Mouse (Mus musculus): ENCODE results near the gene Smg7. TPM values are rescaled to one million over a fixed set of nuclear protein-coding genes. Genes with fewer than 3 reads are reported as not detected.
A peak's percentile ranks its signal among the peaks of the same experiment; 100 is the strongest.

The Smg7 gene
- total and polyA plus RNA-seq, 3 experiments: 32.1 to 53.9 (median 52.4) TPM

GRCm38 (mm10) chr1:152799897-152800296 is 102.5 kb downstream of the Smg7 start, which contains the start of gene Ncf2 (continued):
- TF ChIP-seq USF2 (IDR thresholded peaks at IDR 0.05; ENCODE audit: borderline replicate concordance in 1 of 2, insufficient read depth in 1 of 2, low read depth in 1 of 2, low read length in 2 of 2) (no peak), MAZ (IDR thresholded peaks at IDR 0.05; ENCODE audit: low read depth, low read length) (no peak), MEF2A (IDR thresholded peaks at IDR 0.05; ENCODE audit: extremely low read depth, insufficient replicate concordance, low read depth, low read length, poor library complexity, severe bottlenecking) (no peak), JUND (IDR thresholded peaks at IDR 0.05; ENCODE audit: low read depth, low read length) (no peak), MYC (IDR thresholded peaks at IDR 0.05; ENCODE audit: low read depth, low read length) (no peak), POLR2A (IDR thresholded peaks at IDR 0.05; ENCODE audit: control insufficient read depth in 1 of 2, insufficient read depth in 1 of 2, low read depth in 1 of 2, low read length in 2 of 2, poor library complexity in 1 of 2) (peak; percentile 31 to 46; a peak in 3 of 4 replicates), ZNF384 (IDR thresholded peaks at IDR 0.05; ENCODE audit: low read depth, low read length) (peak; percentile 47; the same call in 1 of the 2 replicates)

GRCm38 (mm10) chr1:152798125-152798524 is 104.3 kb downstream of the Smg7 start:
- DNase-seq (ENCODE audit: low read depth, low spot score): peak; percentile 91

More at GRCm38 (mm10) chr1:152798125-152798524, 104.3 kb downstream of the Smg7 start:
- Histone ChIP-seq H3K36me3 (ENCODE audit: control insufficient read depth in 1 of 2, insufficient read depth in 2 of 2, low read length in 2 of 2) (peaks cover 0 to 38% of the 10 kb centered on the region in 2 experiments; a peak in 2 of 4 replicates), H3K27ac (ENCODE audit: control insufficient read depth, low read depth, low read length) (peak overlapping the region; percentile 60), H3K4me3 (ENCODE audit: control insufficient read depth in 1 of 2, insufficient read depth in 1 of 2, low read depth in 2 of 2, low read length in 2 of 2) (no peak overlapping the region), H3K9ac (ENCODE audit: control insufficient read depth, low read depth, low read length, poor library complexity, severe bottlenecking) (peak overlapping the region; percentile 31; the same call in 1 of the 2 replicates), H3K9me3 (replicated peaks; ENCODE audit: insufficient read depth, low read length) (no peaks in the 10 kb centered on the region), H3K4me1 (ENCODE audit: control insufficient read depth in 1 of 2, insufficient read depth in 2 of 2, low read length in 2 of 2) (peaks cover 26 to 59% of the 10 kb centered on the region in 2 experiments), H3K79me2 (ENCODE audit: control insufficient read depth, insufficient read depth, low read length, poor library complexity) (no peaks in the 10 kb centered on the region), H3K27me3 (ENCODE audit: control insufficient read depth in 1 of 2, insufficient read depth in 2 of 2, low read length in 2 of 2) (no peaks in the 10 kb centered on the region)
- TF ChIP-seq BHLHE40 (IDR thresholded peaks at IDR 0.05; ENCODE audit: borderline replicate concordance, low read depth, low read length) (peak; percentile 89), MAFK (IDR thresholded peaks at IDR 0.05; ENCODE audit: borderline replicate concordance, low read depth, low read length) (no peak), KAT2A (conservative IDR thresholded peaks at IDR 0.05; ENCODE audit: low read depth, low read length) (0 out of 2 replicates have a peak, but pooled peaks have one; percentile 10), MXI1 (IDR thresholded peaks at IDR 0.05; ENCODE audit: low read depth, low read length) (peak; percentile 92), POLR2AphosphoS5 (IDR thresholded peaks at IDR 0.05; ENCODE audit: borderline replicate concordance, low read depth, low read length) (no peak), SIN3A (IDR thresholded peaks at IDR 0.05; ENCODE audit: low read length) (peak; percentile 96), MYC (IDR thresholded peaks at IDR 0.05; ENCODE audit: low read depth, low read length) (peak; percentile 93), ZNF384 (IDR thresholded peaks at IDR 0.05; ENCODE audit: low read depth, low read length) (peak; percentile 97), CHD1 (IDR thresholded peaks at IDR 0.05; ENCODE audit: low read depth, low read length) (no peak), USF2 (IDR thresholded peaks at IDR 0.05; ENCODE audit: borderline replicate concordance in 1 of 2, insufficient read depth in 1 of 2, low read depth in 1 of 2, low read length in 2 of 2) (peak; percentile 48 to 61; a peak in 2 of 4 replicates), NRF1 (IDR thresholded peaks at IDR 0.05; ENCODE audit: insufficient read depth, low read depth, low read length, poor library complexity, severe bottlenecking) (no peak), ZMIZ1 (IDR thresholded peaks at IDR 0.05; ENCODE audit: low read depth, low read length) (no peak), GABPA (IDR thresholded peaks at IDR 0.05; ENCODE audit: low read depth, low read length) (no peak), E2F4 (IDR thresholded peaks at IDR 0.05; ENCODE audit: borderline replicate concordance, low read depth, low read length) (no peak), CHD2 (IDR thresholded peaks at IDR 0.05; ENCODE audit: low read length) (no peak), MAX (IDR thresholded peaks at IDR 0.05; ENCODE audit: low read length) (peak; percentile 99), GATA1 (IDR thresholded peaks at IDR 0.05; ENCODE audit: low read depth, low read length) (peak; percentile 68), POLR2A (IDR thresholded peaks at IDR 0.05; ENCODE audit: control insufficient read depth in 1 of 2, insufficient read depth in 1 of 2, low read depth in 1 of 2, low read length in 2 of 2, poor library complexity in 1 of 2) (peak in 1 of 2 experiments; percentile 41; a peak in 1 of 4 replicates), ELF1 (IDR thresholded peaks at IDR 0.05; ENCODE audit: low read depth, low read length) (peak; percentile 80), USF1 (IDR thresholded peaks at IDR 0.05; ENCODE audit: low read depth, low read length) (peak; percentile 91), POLR2AphosphoS2 (IDR thresholded peaks at IDR 0.05; ENCODE audit: low read length) (no peak), ETS1 (IDR thresholded peaks at IDR 0.05; ENCODE audit: low read depth, low read length) (peak; percentile 85), JUND (IDR thresholded peaks at IDR 0.05; ENCODE audit: low read depth, low read length) (no peak), RCOR1 (IDR thresholded peaks at IDR 0.05; ENCODE audit: low read depth, low read length) (peak; percentile 7; the same call in 1 of the 2 replicates), ZKSCAN1 (IDR thresholded peaks at IDR 0.05; ENCODE audit: low read depth, low read length) (no peak; the same call in 1 of the 2 replicates), EP300 (IDR thresholded peaks at IDR 0.05; ENCODE audit: low read depth in 1 of 2, low read length in 2 of 2) (peak; percentile 26 to 37; a peak in 1 of 4 replicates), TAL1 (IDR thresholded peaks at IDR 0.05; ENCODE audit: low read length) (no peak), TCF12 (IDR thresholded peaks at IDR 0.05; ENCODE audit: low read depth, low read length) (no peak), HCFC1 (IDR thresholded peaks at IDR 0.05; ENCODE audit: low read depth, low read length) (peak; percentile 67), TBP (IDR thresholded peaks at IDR 0.05; ENCODE audit: low read depth, low read length) (0 out of 2 replicates have a peak, but pooled peaks have one; percentile 33), MYB (IDR thresholded peaks at IDR 0.05; ENCODE audit: low read depth, low read length) (no peak), MAZ (IDR thresholded peaks at IDR 0.05; ENCODE audit: low read depth, low read length) (no peak)

Measured in MEL (cell line).